Mouse (Mus musculus) forebrain, embryonic 15.5 days (tissue): ENCODE data around the gene Rnf141. TPM values are rescaled to one million over a fixed set of nuclear protein-coding genes. Genes with fewer than 3 reads are reported as not detected.

Experiments used
- ATAC-seq: fragments of 200-750 bp; cut with Nextera tagmentation; replicated peaks from 2 replicates; pipeline ENCODE4 v1.8.0; 2017; ENCODE audit warnings: mild to moderate bottlenecking, moderate TSS enrichment, moderate library complexity
- H3K27ac ChIP-seq: fragments of 300-500 bp; sonication (generic); replicated peaks from 2 replicates; pipeline ENCODE4 v1.5.1; 2015; ENCODE audit warnings: mild to moderate bottlenecking, inconsistent platforms
- H3K27me3 ChIP-seq: fragments of 300-500 bp; sonication (generic); 2 replicates; pipeline ENCODE4 v1.6.1; 2015; ENCODE audit warnings: inconsistent platforms
- H3K36me3 ChIP-seq: fragments of 300-500 bp; sonication (generic); 2 replicates; pipeline ENCODE4 v1.6.1; 2015; ENCODE audit warnings: mild to moderate bottlenecking, inconsistent platforms
- H3K4me1 ChIP-seq: fragments of 300-500 bp; sonication (generic); 2 replicates; pipeline ENCODE4 v1.6.1; 2015; ENCODE audit warnings: inconsistent platforms
- H3K4me2 ChIP-seq: fragments of 300-500 bp; sonication (generic); replicated peaks from 2 replicates; pipeline ENCODE4 v1.6.1; 2015; ENCODE audit warnings: mild to moderate bottlenecking, inconsistent platforms
- H3K4me3 ChIP-seq: fragments of 300-500 bp; sonication (generic); 2 replicates; pipeline ENCODE4 v1.5.1; 2015; ENCODE audit warnings: mild to moderate bottlenecking, inconsistent platforms
- H3K9ac ChIP-seq: fragments of 300-500 bp; sonication (generic); replicated peaks from 2 replicates; pipeline ENCODE4 v1.6.1; 2015; ENCODE audit warnings: mild to moderate bottlenecking, inconsistent platforms
- H3K9me3 ChIP-seq: fragments of 300-500 bp; sonication (generic); 2 replicates; pipeline ENCODE4 v1.6.1; 2016; ENCODE audit warnings: inconsistent platforms
- WGBS: fragments of 180-500 bp; shearing (Covaris S2); methylation state at CpG from one replicate; pipeline ENCODE4 v1.1.7; 2015; ENCODE audit warnings: mixed read lengths; 5-methylcytosine and 5-hydroxymethylcytosine counted together
- polyA plus RNA-seq: library from polyadenylated mRNA; unstranded; fragments of >200 nt; fragmentation: Nextera tagmentation; extraction: Ambion mirVana; gene quantifications from 2 replicates; pipeline ENCODE4 v1.2.1, GENCODE M21; 2015

The Rnf141 gene
- polyA plus RNA-seq, 1 experiment from 2014 or later = 41.1 TPM

DNA sequence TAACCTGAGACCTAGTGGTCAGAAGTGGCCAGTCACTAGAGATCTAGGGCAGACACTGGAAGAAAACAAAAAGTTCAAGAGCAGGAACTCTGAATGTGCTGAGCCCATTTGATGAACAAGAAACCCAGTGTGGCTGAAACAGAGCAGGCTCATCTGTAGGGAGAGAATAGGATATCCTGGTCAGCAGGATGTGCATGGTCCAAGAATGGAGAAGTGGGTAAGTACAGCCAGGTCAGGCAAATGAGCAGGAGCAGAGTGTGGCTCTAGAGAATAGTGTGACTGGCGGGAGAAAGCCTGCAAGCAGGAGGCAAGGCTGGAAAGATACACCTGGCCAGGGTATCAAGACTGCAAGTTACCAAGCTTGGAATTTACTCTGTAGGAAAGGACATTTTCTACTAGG lies 11.3 kb upstream of the Rnf141 start:
- Histone ChIP-seq H3K4me3 (no peak overlapping the region), H3K27ac (no peak overlapping the region), H3K4me1 (peaks cover 11% of the 10 kb centered on the region; the same call in 1 of the 2 replicates), H3K4me2 (no peak overlapping the region), H3K36me3 (no peaks in the 10 kb centered on the region), H3K27me3 (no peaks in the 10 kb centered on the region), H3K9me3 (no peaks in the 10 kb centered on the region), H3K9ac (no peak overlapping the region)
- 84% methylated on average over 1 of the region's 1 CpGs for WGBS
- ATAC-seq = no peak

DNA sequence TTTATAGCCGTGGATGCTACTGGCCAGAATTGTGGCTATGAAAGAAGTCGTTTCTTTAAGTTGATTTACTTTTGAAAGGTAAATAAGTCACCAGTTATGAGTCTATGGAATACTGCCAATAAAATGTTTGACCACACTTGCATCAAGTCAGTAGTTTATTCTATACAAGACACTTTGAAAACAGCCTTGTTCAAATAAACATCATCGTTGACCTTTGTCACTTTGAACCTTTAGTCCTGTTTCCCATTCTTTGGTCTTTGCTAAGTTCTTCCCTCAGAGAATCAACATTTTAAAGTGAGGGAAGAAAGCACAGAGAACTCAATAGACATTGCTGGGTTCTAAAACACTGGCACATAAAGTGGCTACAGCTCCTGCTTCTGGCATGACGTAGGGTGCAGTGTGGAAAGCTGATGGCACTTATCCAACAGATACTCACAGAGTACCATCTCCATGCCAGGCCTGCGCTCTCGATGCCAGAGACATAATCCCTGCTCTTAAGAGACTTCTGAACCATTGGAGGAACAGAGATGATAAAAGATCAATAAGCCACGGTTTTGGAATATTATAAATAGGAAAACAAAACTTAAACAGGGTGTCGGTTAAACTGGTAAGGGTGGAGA lies 10.8 kb upstream of the Rnf141 start:
- Histone ChIP-seq H3K36me3 (no peaks in the 10 kb centered on the region), H3K4me3 (no peak overlapping the region), H3K9ac (no peak overlapping the region), H3K9me3 (no peaks in the 10 kb centered on the region), H3K4me1 (peaks cover 11% of the 10 kb centered on the region; the same call in 1 of the 2 replicates), H3K27ac (no peak overlapping the region), H3K27me3 (no peaks in the 10 kb centered on the region), H3K4me2 (no peak overlapping the region)
- WGBS = 70% methylated on average over 8 of the region's 8 CpGs
- ATAC-seq = no peak

GRCm38 (mm10) chr7:110854519-110854918 lies 10.3 kb upstream of the Rnf141 start:
- 57% methylated on average over 3 of the region's 3 CpGs for WGBS
- no peaks in the 10 kb centered on the region for H3K27me3 ChIP-seq

GRCm38 (mm10) chr7:110853611-110854010 lies 9.4 kb upstream of the Rnf141 start:
- no peak overlapping the region for H3K9ac ChIP-seq
- 0 out of 2 replicates have a peak overlapping the region, but pooled peaks have one; percentile 1 for H3K27ac ChIP-seq
- H3K27me3 ChIP-seq = no peaks in the 10 kb centered on the region
- H3K4me1 ChIP-seq = peaks cover 11% of the 10 kb centered on the region; the same call in 1 of the 2 replicates
- no peaks in the 10 kb centered on the region for H3K36me3 ChIP-seq
- no peak for ATAC-seq
- 73% methylated on average over 10 of the region's 10 CpGs for WGBS
- no peaks in the 10 kb centered on the region for H3K9me3 ChIP-seq
- no peak overlapping the region for H3K4me3 ChIP-seq
- no peak overlapping the region for H3K4me2 ChIP-seq

More at GRCm38 (mm10) chr7:110854519-110854918, 10.3 kb upstream of the Rnf141 start:
- H3K36me3 ChIP-seq = no peaks in the 10 kb centered on the region
- no peak overlapping the region for H3K27ac ChIP-seq
- H3K9me3 ChIP-seq = no peaks in the 10 kb centered on the region
- H3K4me2 ChIP-seq = no peak overlapping the region
- no peak for ATAC-seq
- H3K9ac ChIP-seq = no peak overlapping the region
- peaks cover 11% of the 10 kb centered on the region; the same call in 1 of the 2 replicates for H3K4me1 ChIP-seq
- no peak overlapping the region for H3K4me3 ChIP-seq

DNA sequence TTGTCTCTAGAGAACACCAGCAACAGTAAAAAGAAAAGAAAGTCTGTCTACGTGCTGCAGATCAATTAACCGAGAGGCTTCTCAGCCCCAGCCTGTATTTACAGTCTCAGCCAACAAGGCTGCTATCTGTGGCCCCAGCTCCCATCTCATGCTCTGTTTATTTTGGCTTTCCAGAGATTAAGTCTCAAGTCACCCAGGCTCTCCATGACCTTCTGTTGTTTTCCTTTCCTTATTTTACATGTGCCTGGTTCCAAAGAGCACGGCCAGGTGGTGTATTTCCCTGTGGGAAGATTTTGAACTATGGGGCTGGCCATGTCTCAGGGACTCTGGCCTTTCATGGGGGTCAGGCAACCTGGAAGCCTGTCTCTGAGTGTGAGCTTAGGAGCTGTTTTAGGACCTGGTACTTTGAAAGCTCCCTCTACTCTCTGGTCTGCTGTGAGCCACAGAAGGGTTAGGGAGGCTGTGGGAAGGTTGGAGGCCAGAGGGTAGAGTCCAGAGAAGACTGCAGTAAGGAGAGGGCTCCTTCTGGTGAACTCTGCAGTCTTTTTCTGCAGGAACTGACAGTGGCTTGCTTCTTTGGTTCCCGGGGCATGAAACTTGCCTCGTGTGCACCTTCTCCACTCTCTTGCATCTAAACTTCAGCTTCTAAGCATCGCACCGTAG lies 7.4 kb upstream of the Rnf141 start:
- Histone ChIP-seq H3K4me1 (peaks cover 11% of the 10 kb centered on the region; the same call in 1 of the 2 replicates), H3K9ac (no peak overlapping the region), H3K9me3 (no peaks in the 10 kb centered on the region), H3K27ac (no peak overlapping the region), H3K4me2 (no peak overlapping the region), H3K4me3 (no peak overlapping the region), H3K27me3 (no peaks in the 10 kb centered on the region), H3K36me3 (no peaks in the 10 kb centered on the region)
- ATAC-seq = no peak
- 81% methylated on average over 7 of the region's 7 CpGs for WGBS

DNA sequence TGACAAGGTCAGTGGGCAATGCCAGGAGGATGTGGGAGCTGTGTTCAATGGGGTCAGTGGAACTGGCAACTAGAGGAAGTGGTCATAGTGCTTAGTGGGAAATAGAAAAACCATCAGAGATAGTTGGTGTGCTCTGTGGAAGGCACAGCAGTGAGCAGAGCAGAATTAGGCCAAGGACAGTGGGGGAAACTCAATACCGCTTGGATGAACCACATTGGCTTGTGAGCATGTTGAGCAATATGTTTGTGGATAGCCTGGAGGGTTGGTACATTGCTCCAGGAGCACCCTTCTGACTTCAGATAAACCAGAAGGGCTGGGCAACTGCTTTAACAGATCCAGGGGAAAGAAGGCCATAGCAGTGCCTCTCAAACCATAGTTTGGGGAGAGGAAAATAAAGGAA lies 4.1 kb upstream of the Rnf141 start:
- Histone ChIP-seq H3K27ac (no peak overlapping the region), H3K36me3 (no peaks in the 10 kb centered on the region), H3K27me3 (no peaks in the 10 kb centered on the region), H3K9ac (no peak overlapping the region), H3K9me3 (no peaks in the 10 kb centered on the region), H3K4me1 (peaks cover 4% of the 10 kb centered on the region), H3K4me2 (no peak overlapping the region), H3K4me3 (no peak overlapping the region)
- 90% methylated on average over 1 of the region's 1 CpGs for WGBS
- ATAC-seq = no peak

DNA sequence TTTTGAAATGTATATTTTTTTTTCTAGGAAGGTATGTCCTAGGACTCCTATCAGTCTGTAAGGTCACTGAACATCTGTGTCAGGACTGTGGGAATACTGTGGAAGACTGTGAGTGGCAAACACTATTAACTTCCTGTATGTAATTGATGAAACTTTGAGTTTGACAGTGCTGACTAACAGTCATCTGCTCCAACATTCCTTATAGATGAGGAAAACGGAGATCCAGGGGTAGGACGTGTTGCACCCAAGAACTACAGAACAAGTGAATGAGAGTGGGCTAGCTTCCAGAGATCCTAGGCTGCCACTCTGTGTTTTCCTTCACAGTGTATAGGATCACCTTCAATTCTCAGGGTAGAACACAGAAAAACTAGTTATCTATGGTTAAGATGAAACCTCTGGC lies 3.1 kb upstream of the Rnf141 start:
- 91% methylated on average over 2 of the region's 2 CpGs for WGBS

GRCm38 (mm10) chr7:110840332-110840731 lies 3.9 kb downstream of the Rnf141 start:
- WGBS = 84% methylated on average over 4 of the region's 4 CpGs
- no peak for ATAC-seq
- Histone ChIP-seq H3K27me3 (no peaks in the 10 kb centered on the region), H3K4me3 (no peak overlapping the region), H3K4me2 (no peak overlapping the region), H3K27ac (no peak overlapping the region), H3K9me3 (no peaks in the 10 kb centered on the region), H3K36me3 (no peaks in the 10 kb centered on the region), H3K4me1 (peaks cover 6% of the 10 kb centered on the region), H3K9ac (no peak overlapping the region)

More for the DNA sequence above, 3.1 kb upstream of the Rnf141 start:
- H3K36me3 ChIP-seq = no peaks in the 10 kb centered on the region
- no peaks in the 10 kb centered on the region for H3K9me3 ChIP-seq
- no peak overlapping the region for H3K9ac ChIP-seq
- H3K4me2 ChIP-seq = no peak overlapping the region
- ATAC-seq = no peak
- no peak overlapping the region for H3K4me3 ChIP-seq
- H3K27ac ChIP-seq = no peak overlapping the region
- H3K27me3 ChIP-seq = no peaks in the 10 kb centered on the region
- peaks cover 6% of the 10 kb centered on the region for H3K4me1 ChIP-seq

GRCm38 (mm10) chr7:110834522-110834921 lies 9.7 kb downstream of the Rnf141 start:
- no peaks in the 10 kb centered on the region for H3K27me3 ChIP-seq
- H3K4me1 ChIP-seq = no peaks in the 10 kb centered on the region
- H3K4me2 ChIP-seq = no peak overlapping the region
- no peaks in the 10 kb centered on the region; the same call in 1 of the 2 replicates for H3K36me3 ChIP-seq
- H3K4me3 ChIP-seq = no peak overlapping the region
- WGBS = 73% methylated on average over 3 of the region's 3 CpGs
- no peaks in the 10 kb centered on the region for H3K9me3 ChIP-seq
- ATAC-seq = no peak
- no peak overlapping the region for H3K27ac ChIP-seq
- no peak overlapping the region for H3K9ac ChIP-seq

DNA sequence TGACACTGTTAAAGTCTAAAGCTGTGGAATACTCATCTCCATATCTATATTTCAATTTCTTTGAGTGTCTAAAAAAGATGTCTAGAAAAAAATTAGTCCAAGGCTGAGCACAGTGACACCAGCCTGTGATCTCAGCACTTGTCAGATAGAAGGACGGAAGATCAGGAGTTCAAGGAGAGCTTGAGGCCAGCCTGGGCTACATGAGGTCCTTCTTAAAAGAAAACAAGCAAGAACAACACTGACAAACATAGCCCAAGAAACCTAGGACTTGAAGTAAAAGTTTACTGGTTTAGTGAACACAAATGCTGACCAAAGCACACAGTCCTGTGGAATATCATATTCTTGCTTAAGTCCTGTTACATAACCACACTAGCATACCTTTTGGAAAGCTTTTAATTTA lies 10.2 kb downstream of the Rnf141 start:
- Histone ChIP-seq H3K27me3 (no peaks in the 10 kb centered on the region), H3K36me3 (peaks cover 5% of the 10 kb centered on the region; the same call in 1 of the 2 replicates), H3K4me3 (no peak overlapping the region), H3K4me2 (no peak overlapping the region), H3K9ac (no peak overlapping the region), H3K4me1 (no peaks in the 10 kb centered on the region), H3K27ac (no peak overlapping the region), H3K9me3 (no peaks in the 10 kb centered on the region)
- no peak for ATAC-seq
- WGBS = 98% methylated on average over 1 of the region's 1 CpGs

- no peak overlapping the region for H3K4me3 ChIP-seq
- no peaks in the 10 kb centered on the region for H3K9me3 ChIP-seq
- WGBS = 83% methylated on average over 1 of the region's 1 CpGs
- no peaks in the 10 kb centered on the region for H3K4me1 ChIP-seq
- H3K36me3 ChIP-seq = peaks cover 8% of the 10 kb centered on the region; the same call in 1 of the 2 replicates
- no peak overlapping the region for H3K4me2 ChIP-seq
- ATAC-seq = no peak
- no peaks in the 10 kb centered on the region for H3K27me3 ChIP-seq
- no peak overlapping the region for H3K27ac ChIP-seq
- H3K9ac ChIP-seq = no peak overlapping the region
Observed at GRCm38 (mm10) chr7:110833024-110833423, 11.2 kb downstream of the Rnf141 start.

DNA sequence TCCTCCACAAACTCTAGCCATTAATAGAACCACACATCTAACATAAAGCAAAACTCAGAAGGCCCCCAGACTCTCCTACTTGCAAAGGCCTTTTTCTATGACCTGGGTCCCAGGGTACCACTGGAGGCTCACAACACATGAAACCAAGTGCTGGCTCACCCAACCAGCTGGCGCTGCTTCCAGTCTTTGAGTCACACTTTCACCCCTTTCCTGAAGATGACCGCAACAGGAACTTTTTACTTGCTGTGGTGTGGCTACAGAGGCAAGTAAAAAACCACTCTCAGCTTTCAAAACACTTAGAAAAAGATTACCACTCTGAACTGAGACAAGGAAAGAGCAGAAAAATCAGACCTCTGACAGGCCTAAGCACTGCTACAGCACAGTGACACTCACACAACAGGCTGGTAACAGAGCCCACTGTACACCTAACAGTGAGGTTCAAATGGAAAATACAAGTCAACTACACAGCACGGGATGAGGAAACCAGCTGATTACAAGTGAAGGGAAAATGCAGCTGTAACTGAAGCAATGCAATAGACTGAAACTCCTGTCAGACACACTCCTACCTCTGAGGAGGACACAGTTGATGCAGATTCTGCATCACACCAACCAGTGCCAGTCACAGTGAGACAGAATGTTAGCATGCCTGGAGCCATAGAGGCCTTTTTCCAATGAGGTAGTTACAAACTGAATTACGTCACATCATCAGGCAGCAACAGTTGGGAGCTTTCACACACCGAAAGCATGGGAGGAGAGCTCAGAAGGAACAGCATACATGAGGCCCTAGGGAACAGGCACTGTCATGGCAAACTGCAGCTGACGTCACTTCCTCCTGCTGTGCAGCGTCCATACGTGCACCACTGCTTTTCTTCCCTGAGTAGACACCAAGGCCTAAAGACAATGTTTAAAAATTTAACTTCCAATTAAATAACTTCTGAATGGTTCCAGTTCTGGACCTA lies 20.0 kb downstream of the Rnf141 start:
- H3K27me3 ChIP-seq = no peaks in the 10 kb centered on the region
- WGBS = 88% methylated on average over 8 of the region's 8 CpGs
- no peaks in the 10 kb centered on the region for H3K9me3 ChIP-seq
- H3K4me1 ChIP-seq = no peaks in the 10 kb centered on the region
- peaks cover 37% of the 10 kb centered on the region for H3K36me3 ChIP-seq
- no peak for ATAC-seq
- no peak overlapping the region for H3K4me2 ChIP-seq
- H3K27ac ChIP-seq = no peak overlapping the region
- H3K9ac ChIP-seq = no peak overlapping the region
- no peak overlapping the region for H3K4me3 ChIP-seq
